Mouse (Mus musculus): ENCODE results near the gene Ier3. TPM values are rescaled to one million over a fixed set of nuclear protein-coding genes. Genes with fewer than 3 reads are reported as not detected.

Gene Ier3
- total RNA-seq, 2 experiments from 2014 or later: 4.6 to 44.3 TPM

GRCm38 (mm10) chr17:35865481-35866280 is 44.2 kb downstream of the Ier3 start, which contains the start of gene Ppp1r18:
TSS of gene Ppp1r18 (plus strand) at chr17:35865593.
- ATAC-seq (replicated peaks; ENCODE audit: poor library complexity, severe bottlenecking): peak; percentile 11

GRCm38 (mm10) chr17:35866281-35866831 is 44.9 kb downstream of the Ier3 start:
- ATAC-seq (replicated peaks; ENCODE audit: poor library complexity, severe bottlenecking): no peak

GRCm38 (mm10) chr17:35866911-35867890 is 45.7 kb downstream of the Ier3 start:
- ATAC-seq (replicated peaks; ENCODE audit: poor library complexity, severe bottlenecking): 0 out of 2 replicates have a peak, but pooled peaks have one; percentile 4

GRCm38 (mm10) chr17:35868165-35868820 is 46.8 kb downstream of the Ier3 start:
- ATAC-seq (replicated peaks; ENCODE audit: poor library complexity, severe bottlenecking): no peak

GRCm38 (mm10) chr17:35868961-35869345 is 47.5 kb downstream of the Ier3 start:
- ATAC-seq (replicated peaks; ENCODE audit: poor library complexity, severe bottlenecking): no peak

GRCm38 (mm10) chr17:35869346-35870067 is 48.0 kb downstream of the Ier3 start:
- ATAC-seq (replicated peaks; ENCODE audit: poor library complexity, severe bottlenecking): no peak

GRCm38 (mm10) chr17:35870151-35870883 is 48.8 kb downstream of the Ier3 start:
- ATAC-seq (replicated peaks; ENCODE audit: poor library complexity, severe bottlenecking): peak; percentile 72

- no peak for ATAC-seq (replicated peaks; ENCODE audit: poor library complexity, severe bottlenecking)
Measured at GRCm38 (mm10) chr17:35870884-35871696, 49.6 kb downstream of the Ier3 start.

Other genes with a start within 250 kb of the Ier3 start
- gene Sfta2, start 220.1 kb upstream of the Ier3 start, total RNA-seq (2014; fragmentation: Nextera tagmentation): not detected in 2 replicates
- not detected in 2 replicates for gene Sfta2, start 220.1 kb upstream of the Ier3 start, total RNA-seq (2017)
- not detected in 2 replicates for gene Gm9573, start 195.0 kb upstream of the Ier3 start, total RNA-seq (2014; fragmentation: Nextera tagmentation)
- gene Gm9573, start 195.0 kb upstream of the Ier3 start, total RNA-seq (2017): not detected in 2 replicates
- not detected in 2 replicates for gene Mucl3, start 178.0 kb upstream of the Ier3 start, total RNA-seq (2014; fragmentation: Nextera tagmentation)
- gene Mucl3, start 178.0 kb upstream of the Ier3 start, total RNA-seq (2017): not detected in 2 replicates
- 7.3 and 30.1 TPM in 2 replicates for gene Vars2, start 154.1 kb upstream of the Ier3 start, total RNA-seq (2014; fragmentation: Nextera tagmentation)
- 7.8 and 16.2 TPM in 2 replicates for gene Vars2, start 154.1 kb upstream of the Ier3 start, total RNA-seq (2017)
- 20.3 and 41.9 TPM in 2 replicates for gene Gtf2h4, start 147.9 kb upstream of the Ier3 start, total RNA-seq (2014; fragmentation: Nextera tagmentation)
- gene Gtf2h4, start 147.9 kb upstream of the Ier3 start, total RNA-seq (2017): 32.6 and 40.4 TPM in 2 replicates
- not detected in 2 replicates for gene Ddr1, start 117.1 kb upstream of the Ier3 start, total RNA-seq (2014; fragmentation: Nextera tagmentation)
- not detected in 2 replicates for gene Ddr1, start 117.1 kb upstream of the Ier3 start, total RNA-seq (2017)
- gene Flot1, start 1.5 kb downstream of the Ier3 start, total RNA-seq (2014; fragmentation: Nextera tagmentation): 66.8 and 109 TPM in 2 replicates
- gene Flot1, start 1.5 kb downstream of the Ier3 start, total RNA-seq (2017): 58.3 and 63.6 TPM in 2 replicates
- 640 and 699 TPM in 2 replicates for gene Tubb5, start 16.6 kb downstream of the Ier3 start, total RNA-seq (2014; fragmentation: Nextera tagmentation)
- gene Tubb5, start 16.6 kb downstream of the Ier3 start, total RNA-seq (2017): 874 and 1,022 TPM in 2 replicates
- gene Mdc1, start 19.8 kb downstream of the Ier3 start, total RNA-seq (2014; fragmentation: Nextera tagmentation): 103 and 159 TPM in 2 replicates
- 23.7 and 28.6 TPM in 2 replicates for gene Mdc1, start 19.8 kb downstream of the Ier3 start, total RNA-seq (2017)
- gene Nrm, start 39.6 kb downstream of the Ier3 start, total RNA-seq (2014; fragmentation: Nextera tagmentation): 66.8 and 88.9 TPM in 2 replicates
- gene Nrm, start 39.6 kb downstream of the Ier3 start, total RNA-seq (2017): 41.5 and 46.0 TPM in 2 replicates
- gene Ppp1r18, start 43.9 kb downstream of the Ier3 start, total RNA-seq (2014; fragmentation: Nextera tagmentation): 56.9 and 60.9 TPM in 2 replicates
- gene Ppp1r18, start 43.9 kb downstream of the Ier3 start, total RNA-seq (2017): 15.0 and 17.4 TPM in 2 replicates
- gene Dhx16, start 58.1 kb downstream of the Ier3 start, total RNA-seq (2014; fragmentation: Nextera tagmentation): 79.2 and 111 TPM in 2 replicates
- gene Dhx16, start 58.1 kb downstream of the Ier3 start, total RNA-seq (2017): 44.3 and 57.8 TPM in 2 replicates
- gene 2310061I04Rik, start 75.7 kb downstream of the Ier3 start, total RNA-seq (2014; fragmentation: Nextera tagmentation): 97.8 and 112 TPM in 2 replicates
- gene 2310061I04Rik, start 75.7 kb downstream of the Ier3 start, total RNA-seq (2017): 6.2 and 8.4 TPM in 2 replicates
- 17.8 and 25.6 TPM in 2 replicates for gene Atat1, start 88.4 kb downstream of the Ier3 start, total RNA-seq (2014; fragmentation: Nextera tagmentation)
- 5.4 and 8.0 TPM in 2 replicates for gene Atat1, start 88.4 kb downstream of the Ier3 start, total RNA-seq (2017)
- 100 and 151 TPM in 2 replicates for gene Mrps18b, start 94.7 kb downstream of the Ier3 start, total RNA-seq (2014; fragmentation: Nextera tagmentation)
- 62.6 and 72.8 TPM in 2 replicates for gene Mrps18b, start 94.7 kb downstream of the Ier3 start, total RNA-seq (2017)
- 78.2 and 83.9 TPM in 2 replicates for gene Ppp1r10, start 94.8 kb downstream of the Ier3 start, total RNA-seq (2014; fragmentation: Nextera tagmentation)
- 79.2 and 87.5 TPM in 2 replicates for gene Ppp1r10, start 94.8 kb downstream of the Ier3 start, total RNA-seq (2017)
- gene Abcf1, start 148.1 kb downstream of the Ier3 start, total RNA-seq (2014; fragmentation: Nextera tagmentation): 74.4 and 92.3 TPM in 2 replicates
- 165 and 231 TPM in 2 replicates for gene Abcf1, start 148.1 kb downstream of the Ier3 start, total RNA-seq (2017)
- gene Gnl1, start 158.2 kb downstream of the Ier3 start, total RNA-seq (2014; fragmentation: Nextera tagmentation): 21.5 and 21.7 TPM in 2 replicates
- 18.3 and 20.9 TPM in 2 replicates for gene Gnl1, start 158.2 kb downstream of the Ier3 start, total RNA-seq (2017)
- gene Prr3, start 158.6 kb downstream of the Ier3 start, total RNA-seq (2014; fragmentation: Nextera tagmentation): 38.2 and 59.1 TPM in 2 replicates
- 15.0 and 16.4 TPM in 2 replicates for gene Prr3, start 158.6 kb downstream of the Ier3 start, total RNA-seq (2017)
- 2.1 and 4.6 TPM in 2 replicates for gene H2-T24, start 198.9 kb downstream of the Ier3 start, total RNA-seq (2014; fragmentation: Nextera tagmentation)
- 7.8 and 8.8 TPM in 2 replicates for gene H2-T24, start 198.9 kb downstream of the Ier3 start, total RNA-seq (2017)
- gene H2-T23, start 211.2 kb downstream of the Ier3 start, total RNA-seq (2014; fragmentation: Nextera tagmentation): 49.1 and 55.7 TPM in 2 replicates
- gene H2-T23, start 211.2 kb downstream of the Ier3 start, total RNA-seq (2017): 48.6 and 62.5 TPM in 2 replicates
- 34.5 and 35.7 TPM in 2 replicates for gene H2-T22, start 221.1 kb downstream of the Ier3 start, total RNA-seq (2014; fragmentation: Nextera tagmentation)
- gene H2-T22, start 221.1 kb downstream of the Ier3 start, total RNA-seq (2017): 39.2 and 39.4 TPM in 2 replicates
- gene Gm6034, start 221.3 kb downstream of the Ier3 start, total RNA-seq (2014; fragmentation: Nextera tagmentation): not detected in 2 replicates
- gene Gm6034, start 221.3 kb downstream of the Ier3 start, total RNA-seq (2017): not detected in 2 replicates
- gene Gm11127, start 236.7 kb downstream of the Ier3 start, total RNA-seq (2014; fragmentation: Nextera tagmentation): not detected in 2 replicates
- not detected in 2 replicates for gene Gm11127, start 236.7 kb downstream of the Ier3 start, total RNA-seq (2017)

Measured in granulocyte monocyte progenitor cell, adult 5-6 weeks (primary cell).